ENCODE assay signal across 27 mouse cellular contexts in the genomic region with DNA sequence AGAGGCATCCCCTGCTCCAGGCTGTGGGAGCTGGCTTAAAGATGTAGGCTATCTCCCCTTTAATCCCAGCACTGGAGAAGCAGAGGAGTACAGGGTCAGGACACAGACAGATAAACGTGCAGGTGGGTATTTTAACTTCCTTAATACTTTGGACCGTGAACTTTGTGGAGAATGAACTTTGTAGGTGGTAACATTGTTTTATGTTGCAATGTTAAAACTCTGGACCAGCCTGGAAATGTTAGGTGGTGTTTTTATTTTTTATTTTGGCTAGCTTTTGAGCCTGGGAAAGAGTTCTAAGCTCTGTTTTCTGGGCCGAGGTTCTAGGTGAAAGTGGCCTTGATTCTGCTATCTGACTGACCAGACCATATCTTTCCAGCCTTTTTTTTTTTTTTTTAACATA. TPM values are rescaled to one million over a fixed set of nuclear protein-coding genes. Genes with fewer than 3 reads are reported as not detected.
A peak's percentile ranks its signal among the peaks of the same experiment; 100 is the strongest.
DNase-seq lines count a peak whose midpoint lies in the region; ATAC-seq and TF ChIP-seq lines count a peak whose summit lies in the region.
"Had no signal": no experiment of that assay in that cellular context is flagged by ENCODE, and none has a peak within 500 bp of the region (broad histone marks: within the 10 kb centered on the region; RNA-seq: fewer than 3 reads in every experiment).

No protein-coding gene starts in this region.

- 21% methylated on average over 3 of the region's 3 CpGs for WGBS in liver, adult 2 months
- WGBS in liver, embryonic 16.5 days (ENCODE audit: insufficient replicate concordance) = 60% methylated on average over 3 of the region's 3 CpGs

- no peak for TF ChIP-seq CTCF in liver, adult 2 months (IDR thresholded peaks at IDR 0.05; ENCODE audit: low read depth, low read length)

- H3K4me1 ChIP-seq in liver, adult 2 months (ENCODE audit: control insufficient read depth, insufficient read depth, low read length) = peaks cover 13% of the 10 kb centered on the region
- H3K4me1 ChIP-seq in brown adipose tissue, adult 24 weeks (ENCODE audit: control insufficient read depth, insufficient read depth, insufficient read length, low read length) = peaks cover 5% of the 10 kb centered on the region; the same call in 1 of the 2 replicates
- H3K4me1 ChIP-seq in liver, embryonic 16.5 days (ENCODE audit: control insufficient read depth, low read depth, low read length) = peaks cover 14% of the 10 kb centered on the region

- no peak for TF ChIP-seq POLR2A in liver, adult 2 months (IDR thresholded peaks at IDR 0.05; ENCODE audit: extremely low read depth, insufficient read depth, low read length)

- no peaks in the 10 kb centered on the region for H3K27me3 ChIP-seq in liver, adult 2 months (ENCODE audit: control insufficient read depth, insufficient read depth, low read length)
- H3K27me3 ChIP-seq in liver, embryonic 16.5 days (ENCODE audit: control insufficient read depth, insufficient read depth, low read depth, low read length) = no peaks in the 10 kb centered on the region
- H3K27me3 ChIP-seq: forebrain, embryonic 15.5 days; hindbrain, embryonic 12.5 days; intestine, embryonic 15.5 days; kidney, embryonic 15.5 days; limb, embryonic 12.5 days; lung, embryonic 15.5 days; neural tube, embryonic 13.5 days; stomach, embryonic 15.5 days had no signal

- peak overlapping the region; percentile 44; the same call in 1 of the 2 replicates for H3K9ac ChIP-seq in liver, adult 2 months (ENCODE audit: low read depth, low read length)
- no peak overlapping the region for H3K9ac ChIP-seq in liver, embryonic 16.5 days (ENCODE audit: low read depth, low read length)
- H3K9ac ChIP-seq: forebrain, embryonic 15.5 days; hindbrain, embryonic 12.5 days; intestine, embryonic 15.5 days; kidney, embryonic 15.5 days; limb, embryonic 12.5 days; lung, embryonic 15.5 days; stomach, embryonic 15.5 days had no signal

- ATAC-seq in cerebellum, adult (ENCODE audit: insufficient number of reproducible peaks, low FRiP score, low TSS enrichment) = no peak
- no peak for ATAC-seq in liver, embryonic 16.5 days (ENCODE audit: low read depth)
- ATAC-seq: forebrain, embryonic 15.5 days; intestine, embryonic 15.5 days had no signal

- H3K9me3 ChIP-seq in liver, embryonic 16.5 days (replicated peaks; ENCODE audit: control insufficient read depth, low read length) = no peaks in the 10 kb centered on the region
- H3K9me3 ChIP-seq: forebrain, embryonic 15.5 days; hindbrain, embryonic 12.5 days; intestine, embryonic 15.5 days; kidney, embryonic 15.5 days; limb, embryonic 12.5 days; lung, embryonic 15.5 days; neural tube, embryonic 13.5 days; stomach, embryonic 15.5 days had no signal

- peak overlapping the region; percentile 95 for H3K27ac ChIP-seq in liver, adult 2 months (replicated peaks; ENCODE audit: insufficient read depth, low read depth, low read length)
- peak overlapping the region; percentile 92 for H3K27ac ChIP-seq in brown adipose tissue, adult 24 weeks (replicated peaks; ENCODE audit: low read depth, low read length)
- H3K27ac ChIP-seq in liver, embryonic 16.5 days (ENCODE audit: low read length) = no peak overlapping the region
- H3K27ac ChIP-seq: forebrain, embryonic 15.5 days; hindbrain, embryonic 12.5 days; intestine, embryonic 15.5 days; kidney, embryonic 15.5 days; limb, embryonic 12.5 days; lung, embryonic 15.5 days; neural tube, embryonic 13.5 days; stomach, embryonic 15.5 days had no signal

- H3K36me3 ChIP-seq in liver, adult 2 months (ENCODE audit: control insufficient read depth, insufficient read depth, low read length) = peaks cover 13% of the 10 kb centered on the region
- H3K36me3 ChIP-seq in liver, embryonic 16.5 days (ENCODE audit: control insufficient read depth, insufficient read depth) = no peaks in the 10 kb centered on the region; the same call in 1 of the 2 replicates

- peak; percentile 22 for DNase-seq in cerebellum, adult 9-10 months
- peak; percentile 94 for DNase-seq in liver, adult 2 months (ENCODE audit: extremely low read depth, low read depth, low spot score)
- DNase-seq in liver = no peak
- no peak for DNase-seq in spleen, postnatal 4 days (ENCODE audit: low spot score in 2 of 2)
- DNase-seq in adrenal gland, postnatal 36 days = no peak
- DNase-seq: gastrocnemius, postnatal 14 days; heart, adult 18-20 months; kidney, postnatal 4 days; layer of hippocampus, adult 9-11 months; lung, postnatal 4 days; spleen, adult 18-20 months; thymus, postnatal 14 days had no signal

- no peak overlapping the region for H3K4me3 ChIP-seq in liver, adult 2 months (ENCODE audit: insufficient read depth, low read depth, low read length)
- peak overlapping the region; percentile 13 for H3K4me3 ChIP-seq in brown adipose tissue, adult 24 weeks (ENCODE audit: insufficient read depth, low read depth, low read length)
- H3K4me3 ChIP-seq in liver, embryonic 16.5 days (ENCODE audit: low read depth, low read length) = peak overlapping the region; percentile 88; the same call in 1 of the 2 replicates
- H3K4me3 ChIP-seq: forebrain, embryonic 15.5 days; hindbrain, embryonic 12.5 days; intestine, embryonic 15.5 days; kidney, embryonic 15.5 days; limb, embryonic 12.5 days; lung, embryonic 15.5 days; neural tube, embryonic 13.5 days; stomach, embryonic 15.5 days had no signal

- peak overlapping the region; percentile 94 for H3K4me2 ChIP-seq in liver, embryonic 16.5 days (ENCODE audit: low read depth, low read length)
- H3K4me2 ChIP-seq: hindbrain, embryonic 12.5 days; intestine, embryonic 15.5 days; kidney, embryonic 15.5 days; limb, embryonic 12.5 days; lung, embryonic 15.5 days; stomach, embryonic 15.5 days had no signal

- H3K79me2 ChIP-seq in liver, adult 2 months (ENCODE audit: control insufficient read depth, insufficient read depth, low read length) = no peaks in the 10 kb centered on the region

RNA-seq across cellular contexts. Expression of gene Chkb, which starts 1.6 kb away (rescaled TPM):
- total RNA-seq in liver, adult 2 months (2014; rRNA removed) = 25.4 and 25.9 TPM in 2 replicates
- polyA plus RNA-seq in liver, adult 2 months (2012; rRNA removed) = 42.0 and 47.2 TPM in 2 replicates
- polyA plus RNA-seq in brown adipose tissue, adult 24 weeks (2012; ENCODE audit: insufficient read depth, insufficient read length, missing spikeins) = 151 and 203 TPM in 2 replicates
- polyA plus RNA-seq in liver, embryonic 16.5 days (2015; fragmentation: Nextera tagmentation; extraction: Ambion mirVana) = 25.8 and 27.5 TPM in 2 replicates
- total RNA-seq in adrenal gland, postnatal 36 days (2021) = 10 to 100 TPM; 57.8 to 63.2 TPM

RNA-seq across cellular contexts. Expression of gene Gm44502, which starts 1.8 kb away (rescaled TPM):
- not detected in 2 replicates for total RNA-seq in liver, adult 2 months (2014; rRNA removed)
- polyA plus RNA-seq in liver, adult 2 months (2012; rRNA removed) = 0.30 and 1.5 TPM in 2 replicates
- 2.1 and 11.4 TPM in 2 replicates for polyA plus RNA-seq in brown adipose tissue, adult 24 weeks (2012; ENCODE audit: insufficient read depth, insufficient read length, missing spikeins)
- polyA plus RNA-seq in liver, embryonic 16.5 days (2015; fragmentation: Nextera tagmentation; extraction: Ambion mirVana) = 0.14 and 0.19 TPM in 2 replicates
- total RNA-seq in adrenal gland, postnatal 36 days (2021) = 1 to 10 TPM in 1 of 2 experiments, not detected in 1; 1.4 TPM
- total RNA-seq: MEL had no signal
- polyA plus RNA-seq: embryonic facial prominence, embryonic 11.5 days; forebrain, embryonic 15.5 days; hindbrain, embryonic 12.5 days; intestine, embryonic 15.5 days; kidney, embryonic 15.5 days; limb, embryonic 12.5 days; lung, embryonic 15.5 days; neural tube, embryonic 13.5 days; stomach, embryonic 15.5 days had no signal

RNA-seq across cellular contexts. Expression of gene C730034F03Rik, which starts 1.9 kb away (rescaled TPM):
- 1.1 and 1.6 TPM in 2 replicates for total RNA-seq in liver, adult 2 months (2014; rRNA removed)
- 0.50 and 0.83 TPM in 2 replicates for polyA plus RNA-seq in liver, adult 2 months (2012; rRNA removed)
- 1.1 and 2.4 TPM in 2 replicates for polyA plus RNA-seq in brown adipose tissue, adult 24 weeks (2012; ENCODE audit: insufficient read depth, insufficient read length, missing spikeins)
- polyA plus RNA-seq in liver, embryonic 16.5 days (2015; fragmentation: Nextera tagmentation; extraction: Ambion mirVana) = 2.0 TPM in 2 replicates
- total RNA-seq in adrenal gland, postnatal 36 days (2021) = 1 to 10 TPM; 1.3 to 1.4 TPM

RNA-seq across cellular contexts. Expression of gene Cpt1b, which starts 5.6 kb away (rescaled TPM):
- total RNA-seq in liver, adult 2 months (2014; rRNA removed) = 1.5 and 1.9 TPM in 2 replicates
- 0.82 and 1.3 TPM in 2 replicates for polyA plus RNA-seq in liver, adult 2 months (2012; rRNA removed)
- polyA plus RNA-seq in brown adipose tissue, adult 24 weeks (2012; ENCODE audit: insufficient read depth, insufficient read length, missing spikeins) = 440 and 455 TPM in 2 replicates
- polyA plus RNA-seq in liver, embryonic 16.5 days (2015; fragmentation: Nextera tagmentation; extraction: Ambion mirVana) = 3.7 and 4.5 TPM in 2 replicates
- total RNA-seq in adrenal gland, postnatal 36 days (2021) = 100 to 1,000 TPM in 1 of 2 experiments, 10 to 100 TPM in 1; 84.6 to 143 TPM

RNA-seq across cellular contexts. Expression of gene Syce3, which starts 21.0 kb away (rescaled TPM):
- total RNA-seq in liver, adult 2 months (2014; rRNA removed) = not detected in 2 replicates
- polyA plus RNA-seq in liver, adult 2 months (2012; rRNA removed) = not detected in 2 replicates
- polyA plus RNA-seq in brown adipose tissue, adult 24 weeks (2012; ENCODE audit: insufficient read depth, insufficient read length, missing spikeins) = not detected in 2 replicates
- polyA plus RNA-seq in liver, embryonic 16.5 days (2015; fragmentation: Nextera tagmentation; extraction: Ambion mirVana) = not detected in 2 replicates
- not detected for total RNA-seq in adrenal gland, postnatal 36 days (2021)
- total RNA-seq: adrenal gland, postnatal 4 days; gastrocnemius, postnatal 14 days; heart, adult 18-20 months had no signal
- polyA plus RNA-seq: embryonic facial prominence, embryonic 11.5 days; forebrain, embryonic 15.5 days; heart, postnatal 0 days; hindbrain, embryonic 12.5 days; intestine, embryonic 15.5 days; kidney, embryonic 15.5 days; limb, embryonic 12.5 days; lung, embryonic 15.5 days; neural tube, embryonic 13.5 days; stomach, embryonic 15.5 days had no signal

Comparison
In these comparisons a context has a peak if more than half of its experiments do, and no peak if none do; other contexts are left out.
1. DNase-seq: peak in cerebellum, adult 9-10 months (single experiment) and liver, adult 2 months (single experiment); none in liver (single experiment), spleen, postnatal 4 days (0 of 2) and adrenal gland, postnatal 36 days (0 of 2).